Mouse (Mus musculus): ENCODE data around the gene Mgme1.

Mgme1 gene

DNA sequence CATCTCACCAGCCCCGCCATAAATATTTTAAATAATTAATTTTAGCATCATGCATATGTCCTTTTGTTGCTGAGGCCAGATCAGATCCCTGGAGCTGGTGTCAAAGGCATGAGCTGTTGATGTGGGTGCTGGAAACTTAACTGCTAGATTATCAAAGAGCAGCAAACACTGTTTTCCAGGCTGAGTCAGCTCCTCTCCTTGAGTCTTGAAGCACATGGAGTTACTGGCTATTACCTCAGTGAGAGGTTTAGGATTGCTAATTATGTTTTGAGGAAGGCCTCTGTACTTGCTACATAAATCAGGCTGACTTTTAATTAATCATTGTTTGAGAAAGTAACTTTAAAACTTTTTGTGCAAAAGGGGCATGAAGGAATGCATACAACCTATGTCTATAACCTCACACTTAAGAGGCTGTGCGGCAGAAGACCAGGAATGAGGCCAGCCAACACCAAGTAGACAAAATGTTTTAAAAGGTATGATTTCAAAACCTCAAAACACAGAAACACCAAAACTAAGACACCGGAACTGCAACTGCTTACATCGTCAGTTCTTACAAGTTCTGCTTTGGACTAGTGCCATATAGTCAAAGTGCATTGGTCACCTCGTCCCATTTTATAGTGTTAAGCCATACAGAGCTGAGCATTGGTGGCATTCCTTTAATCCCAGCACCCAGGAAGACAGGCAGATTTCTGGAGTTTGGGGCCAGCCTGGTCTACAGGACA is 5.9 kb upstream of the Mgme1 start:
- DNase-seq (ENCODE audit: low read depth, low spot score), result no peak

DNA sequence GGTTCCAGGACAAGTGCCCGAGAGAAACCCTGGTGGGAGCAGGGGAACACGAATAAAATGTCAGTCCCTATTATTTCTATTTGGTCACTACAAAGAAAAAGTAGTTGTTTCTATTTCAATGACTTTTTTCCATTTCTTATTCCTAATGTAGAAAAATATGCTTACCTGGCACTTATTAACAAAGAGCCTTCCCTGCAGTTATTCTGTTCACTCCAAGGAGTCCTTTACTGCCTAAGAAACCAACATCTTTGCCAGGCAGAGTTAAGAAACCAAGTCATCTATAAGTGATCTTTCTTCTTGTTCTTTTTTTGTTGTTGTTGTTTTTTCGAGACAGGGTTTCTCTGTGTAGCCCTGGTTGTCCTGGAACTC is 5.4 kb upstream of the Mgme1 start:
- DNase-seq (ENCODE audit: low read depth, low spot score), result no peak

DNA sequence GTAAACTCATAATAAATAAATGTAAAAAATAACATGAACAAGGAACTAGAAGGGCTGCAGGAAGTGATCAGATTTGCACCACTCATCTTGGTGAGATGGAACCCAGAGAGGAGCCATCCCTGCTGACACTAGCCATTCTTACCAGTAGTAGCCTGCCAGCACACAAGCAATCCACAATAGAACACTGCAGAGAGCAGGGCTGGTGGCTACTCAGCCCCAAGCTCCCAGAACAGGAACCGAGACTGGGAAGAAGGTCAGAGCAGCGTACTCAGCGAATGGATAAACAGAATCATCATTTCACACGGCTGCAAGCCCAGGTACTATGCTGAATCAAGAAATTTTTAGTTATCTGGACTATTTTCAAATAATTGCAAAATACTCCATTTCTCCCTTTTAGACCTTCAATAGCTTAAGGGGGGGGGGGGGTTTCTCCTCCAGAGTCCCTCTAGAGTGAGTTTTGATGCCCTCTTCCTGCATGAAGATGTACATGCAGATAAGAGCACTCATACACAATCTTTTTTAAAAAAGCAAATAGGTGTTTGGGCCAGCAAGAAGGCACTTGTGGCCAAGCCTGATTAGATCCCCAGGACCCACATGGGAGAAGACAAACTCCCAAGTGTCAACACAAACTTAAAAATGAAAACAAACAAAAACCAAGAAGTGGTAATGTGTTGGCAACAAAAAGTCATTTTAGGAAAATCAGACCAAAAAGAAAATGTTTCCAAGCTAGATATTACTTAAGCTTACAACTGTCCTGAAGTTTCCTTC is 4.4 kb upstream of the Mgme1 start:
- no peak for DNase-seq (ENCODE audit: low read depth, low spot score)

DNA sequence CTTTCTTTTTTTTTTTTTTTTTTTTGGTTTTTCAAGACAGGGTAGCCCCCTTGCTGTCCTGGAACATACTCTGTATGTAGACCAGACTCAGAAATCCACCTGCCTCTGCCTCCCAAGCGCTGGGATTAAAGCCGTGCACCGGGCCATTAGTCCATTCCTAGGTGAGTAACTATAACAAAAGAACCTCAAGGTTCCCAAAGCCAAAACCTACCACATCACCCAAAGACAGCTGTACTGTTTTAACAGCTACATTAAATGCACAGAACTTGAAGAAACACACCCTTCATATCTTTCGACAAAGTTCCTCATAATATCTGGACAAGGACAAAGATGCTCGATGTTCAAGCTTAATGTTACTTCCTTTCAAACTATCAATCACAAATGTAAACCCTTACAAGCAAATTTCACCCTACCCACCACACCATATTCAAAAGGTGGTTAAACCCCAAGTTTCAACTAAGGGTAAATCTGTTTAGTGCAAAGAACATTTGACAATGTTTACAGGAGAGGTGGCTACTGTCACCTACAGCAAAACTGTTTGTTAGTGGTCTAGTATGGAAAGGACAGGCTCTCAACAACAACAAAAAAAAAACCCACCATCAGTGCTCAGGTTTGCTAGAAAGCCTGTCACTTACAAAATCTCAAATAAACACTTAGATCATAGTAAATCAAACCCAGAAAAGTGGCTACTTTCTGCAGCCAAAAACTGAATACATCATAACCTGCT is 3.3 kb upstream of the Mgme1 start:
- DNase-seq (ENCODE audit: low read depth, low spot score), result no peak

DNA sequence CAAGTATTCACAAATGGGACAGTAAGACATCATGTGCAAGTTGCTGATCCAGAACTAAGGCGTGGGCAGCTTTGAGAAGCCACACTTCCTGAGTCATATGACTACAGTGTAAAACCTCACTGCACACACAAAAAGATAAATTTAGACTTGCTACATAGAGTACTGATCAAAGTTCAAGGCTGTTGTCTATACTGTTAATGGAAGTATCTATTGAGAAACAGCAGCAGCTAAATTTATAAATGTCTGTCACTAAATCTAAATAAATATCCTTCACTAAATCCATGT is 2.8 kb upstream of the Mgme1 start:
- no peak for DNase-seq (ENCODE audit: low read depth, low spot score)

DNA sequence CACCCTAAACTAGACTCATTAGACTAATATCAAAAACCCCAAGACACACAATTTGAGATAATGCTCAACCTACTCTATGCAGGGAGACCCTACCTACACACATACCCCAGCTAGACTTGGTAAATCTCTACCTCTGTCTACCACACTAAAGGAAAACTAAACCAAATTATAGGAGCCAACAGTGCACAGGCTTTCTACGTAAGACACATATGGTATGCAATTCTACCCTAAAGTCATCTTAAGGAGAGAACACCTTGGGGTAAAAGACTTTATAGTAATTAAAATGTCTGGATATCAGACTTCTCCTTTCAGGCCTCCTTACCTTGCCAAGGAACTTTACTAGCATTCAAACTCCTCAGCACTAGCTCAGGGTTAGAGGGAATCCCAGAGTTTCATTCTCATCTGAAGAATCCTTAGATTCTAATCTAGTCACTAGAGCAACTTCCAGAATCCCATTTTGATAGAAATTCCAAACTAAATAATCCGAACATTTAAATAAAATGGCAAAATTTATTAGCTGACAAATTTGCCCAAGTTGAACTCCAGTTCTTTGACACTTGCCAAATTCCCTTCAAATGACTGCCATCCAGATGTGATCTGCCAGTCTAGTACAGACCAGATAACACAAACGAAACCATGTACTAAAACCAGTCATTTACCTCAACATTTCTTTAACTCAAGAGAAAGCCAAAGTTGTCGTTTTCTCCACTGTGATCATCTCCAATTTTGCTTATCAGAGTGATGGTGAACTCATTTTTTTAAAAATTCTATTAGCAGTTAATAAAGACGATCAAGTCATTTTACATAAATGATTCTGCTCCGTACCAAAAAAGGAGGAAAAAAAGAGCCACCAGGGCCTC is 1.8 kb upstream of the Mgme1 start:
- DNase-seq (ENCODE audit: low read depth, low spot score), result no peak

DNA sequence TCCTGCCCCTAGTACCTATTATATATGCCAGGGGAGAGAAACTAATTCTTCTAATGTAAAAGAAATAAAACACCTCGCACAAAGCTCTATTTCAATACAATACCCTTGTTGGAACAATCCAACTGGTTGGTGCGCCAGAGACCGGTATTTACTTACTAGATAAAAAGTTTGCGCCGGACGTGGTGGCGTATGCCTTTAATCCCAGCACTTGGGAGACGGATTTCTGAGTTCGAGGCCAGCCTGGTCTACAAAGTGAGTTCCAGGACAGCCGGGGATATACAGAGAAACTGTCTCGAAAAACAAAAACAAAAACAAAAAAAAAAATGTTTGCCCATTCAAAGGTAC is 1.2 kb upstream of the Mgme1 start:
- no peak for DNase-seq (ENCODE audit: low read depth, low spot score)

DNA sequence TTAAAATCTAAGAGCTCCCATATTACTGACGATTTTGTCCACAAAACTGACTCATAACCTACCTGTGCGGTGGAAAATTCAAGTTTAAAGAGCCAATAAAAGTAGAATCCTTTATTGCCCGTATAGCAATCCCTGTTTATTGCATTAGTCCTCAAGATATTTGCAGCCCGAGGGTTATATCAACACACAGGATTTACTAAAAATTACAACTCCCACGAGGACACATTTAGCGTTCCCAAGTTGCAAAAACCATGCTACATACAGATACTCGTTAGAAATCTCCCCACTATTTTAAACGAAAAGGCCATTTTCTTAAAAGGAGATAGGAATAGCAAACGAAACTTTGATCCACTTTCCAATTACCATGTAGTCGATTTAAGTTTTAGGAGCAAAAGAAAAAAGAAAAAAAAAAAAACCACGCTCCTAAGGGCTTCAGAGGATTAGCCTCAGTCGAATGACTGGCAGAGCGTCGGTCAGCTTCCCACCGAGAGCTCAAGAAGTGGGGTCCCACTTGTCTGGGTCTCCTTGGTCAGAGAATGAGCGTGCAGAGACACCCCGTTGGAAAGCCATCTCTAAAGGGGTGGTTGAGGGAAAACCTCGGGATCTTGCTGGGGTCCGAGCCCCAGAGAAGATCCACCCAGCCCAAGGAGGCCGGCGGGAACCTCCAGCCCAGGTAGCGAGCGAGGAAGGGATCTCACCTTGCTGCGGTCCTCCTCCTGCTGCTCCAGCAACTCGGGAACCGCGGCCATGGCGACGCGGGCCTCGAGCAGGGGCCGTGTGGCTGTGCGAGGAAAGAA is 586 bp upstream of the Mgme1 start:
- peak; percentile 11 for DNase-seq (ENCODE audit: low read depth, low spot score)

DNA sequence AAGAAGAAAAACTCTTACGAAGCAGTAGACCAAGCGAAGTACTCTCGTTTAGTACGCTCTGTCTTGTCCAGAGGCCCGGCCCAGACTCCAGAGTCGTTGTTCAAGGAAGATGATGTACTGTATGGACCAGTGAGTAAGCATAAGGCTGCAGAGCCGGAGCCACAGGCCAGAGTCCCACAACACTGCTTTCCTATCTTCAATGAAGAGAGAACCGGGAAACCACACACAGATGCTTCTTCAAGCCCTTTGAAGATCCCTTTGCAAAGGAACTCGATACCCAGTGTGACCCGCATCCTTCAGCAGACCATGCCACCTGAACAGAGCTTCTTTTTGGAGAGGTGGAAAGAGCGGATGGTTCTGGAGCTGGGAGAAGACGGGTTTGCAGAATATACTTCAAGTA is 1.6 kb downstream of the Mgme1 start:
- DNase-seq (ENCODE audit: low read depth, low spot score), result no peak

DNA sequence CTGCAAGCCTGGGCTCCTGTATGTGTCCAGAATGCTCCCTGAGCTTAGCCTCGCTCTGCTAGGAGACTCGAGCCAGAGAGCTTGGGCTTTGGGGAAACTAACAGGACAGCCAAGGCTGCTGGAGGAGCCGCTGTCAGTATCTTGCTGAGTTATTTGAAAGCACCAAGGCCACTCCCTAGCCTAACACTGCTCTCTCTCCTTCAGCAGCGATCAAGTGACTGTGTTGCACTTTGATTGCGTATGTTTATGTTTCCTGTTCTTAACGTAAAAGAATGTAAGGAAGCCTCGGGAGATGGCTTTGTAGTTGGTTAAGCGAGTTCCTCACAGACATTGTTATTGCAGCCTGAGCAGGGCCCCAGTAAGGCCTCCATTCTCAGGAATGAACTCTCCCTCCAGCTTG is 4.3 kb downstream of the Mgme1 start:
- DNase-seq (ENCODE audit: low read depth, low spot score), result no peak

DNA sequence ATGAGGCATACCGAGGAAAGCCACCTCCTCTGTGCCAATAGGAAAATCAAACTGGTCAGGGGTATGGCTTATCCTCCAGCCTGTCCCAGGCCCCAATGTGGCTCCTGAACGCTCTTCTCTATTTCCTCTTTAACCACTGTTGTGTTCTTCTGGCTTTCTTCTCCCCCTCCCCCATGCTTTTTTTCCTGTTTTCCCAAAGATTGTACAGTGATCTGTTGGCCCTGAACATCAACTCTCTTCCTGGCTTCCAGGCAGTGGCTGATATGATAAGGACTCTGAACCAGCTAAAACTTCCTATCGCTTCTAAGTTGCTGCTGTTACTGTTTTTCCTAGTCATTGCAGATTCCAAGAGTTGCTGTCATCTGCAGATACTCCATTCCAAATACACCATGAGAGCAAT is 6.4 kb downstream of the Mgme1 start:
- DNase-seq (ENCODE audit: low read depth, low spot score), result no peak

DNA sequence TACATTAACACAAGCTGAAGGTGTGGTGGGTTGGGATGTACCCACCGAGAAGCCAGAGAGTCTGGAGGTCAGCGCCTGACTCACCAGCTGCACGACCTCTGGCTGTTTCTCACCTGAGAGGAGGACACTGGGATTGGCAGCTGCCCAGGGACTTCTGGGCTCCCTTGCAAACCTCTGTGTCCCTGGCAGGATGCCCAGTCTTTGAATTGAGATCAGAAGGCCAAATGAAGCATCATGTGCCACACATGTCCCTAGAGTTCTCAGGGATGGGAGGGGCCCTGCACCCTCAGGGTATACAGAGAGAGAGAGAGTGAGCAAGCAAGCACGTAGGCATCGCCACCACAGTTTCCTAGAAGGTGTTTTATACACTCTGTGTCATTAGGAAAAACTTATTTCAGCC is 9.3 kb downstream of the Mgme1 start:
- no peak for DNase-seq (ENCODE audit: low read depth, low spot score)

DNA sequence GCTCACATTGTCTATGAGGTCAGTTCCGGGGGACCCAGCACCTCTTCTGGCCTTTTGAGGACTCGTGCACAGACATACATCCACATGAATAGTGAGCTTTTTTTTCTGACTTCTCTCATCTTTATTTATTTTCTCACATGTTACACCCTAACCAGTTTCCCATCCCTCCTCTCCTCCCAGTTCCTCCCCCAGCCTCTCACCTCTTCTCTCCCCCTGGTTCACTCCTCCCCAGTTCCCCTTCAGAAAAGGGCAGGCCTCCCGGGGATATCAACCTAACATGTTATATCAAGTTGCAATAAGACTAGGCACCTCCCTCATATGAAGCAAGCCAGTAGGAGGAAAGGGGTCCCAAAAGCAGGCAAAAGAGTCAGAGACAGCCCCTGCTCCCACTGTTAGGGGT is 10.1 kb downstream of the Mgme1 start:
- no peak for DNase-seq (ENCODE audit: low read depth, low spot score)

DNA sequence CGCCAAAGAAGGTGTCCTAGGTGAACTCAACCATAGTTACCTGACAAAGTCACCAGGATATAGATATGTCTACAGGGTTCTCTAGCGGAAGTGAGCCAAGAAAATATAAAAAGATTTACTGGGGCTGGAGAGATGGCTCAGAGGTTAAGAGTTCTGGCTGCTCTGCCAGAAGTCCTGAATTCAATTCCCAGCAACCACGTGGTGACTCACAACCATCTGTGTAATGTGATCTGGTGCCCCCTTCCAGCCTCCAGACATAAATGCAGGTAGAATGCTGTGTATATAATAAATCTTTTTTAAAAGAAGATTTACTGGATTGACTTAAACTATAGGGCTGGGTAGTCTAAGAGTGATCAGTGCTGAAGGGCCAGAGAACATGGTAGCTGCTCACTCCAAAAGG is 11.0 kb downstream of the Mgme1 start:
- no peak for DNase-seq (ENCODE audit: low read depth, low spot score)

DNA sequence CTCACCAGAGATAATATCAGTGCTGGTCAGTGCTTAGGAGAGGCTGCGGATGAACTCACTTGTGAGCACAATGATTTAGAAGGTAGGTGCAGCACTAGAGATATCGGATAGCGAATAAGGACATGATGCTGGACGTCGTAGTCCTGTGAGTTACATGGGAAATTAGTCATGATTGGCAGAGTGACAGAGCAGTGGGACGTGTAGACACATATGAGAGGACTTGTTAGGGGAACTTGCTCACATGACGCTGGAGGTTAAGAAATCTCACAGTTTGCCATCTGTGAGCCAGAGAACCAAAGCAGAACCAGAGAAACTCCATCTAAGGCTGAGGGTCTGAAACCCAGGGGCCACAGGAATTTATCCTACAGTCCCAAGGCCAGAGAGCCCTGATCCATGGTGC is 19.9 kb downstream of the Mgme1 start:
- DNase-seq (ENCODE audit: low read depth, low spot score), result no peak

DNA sequence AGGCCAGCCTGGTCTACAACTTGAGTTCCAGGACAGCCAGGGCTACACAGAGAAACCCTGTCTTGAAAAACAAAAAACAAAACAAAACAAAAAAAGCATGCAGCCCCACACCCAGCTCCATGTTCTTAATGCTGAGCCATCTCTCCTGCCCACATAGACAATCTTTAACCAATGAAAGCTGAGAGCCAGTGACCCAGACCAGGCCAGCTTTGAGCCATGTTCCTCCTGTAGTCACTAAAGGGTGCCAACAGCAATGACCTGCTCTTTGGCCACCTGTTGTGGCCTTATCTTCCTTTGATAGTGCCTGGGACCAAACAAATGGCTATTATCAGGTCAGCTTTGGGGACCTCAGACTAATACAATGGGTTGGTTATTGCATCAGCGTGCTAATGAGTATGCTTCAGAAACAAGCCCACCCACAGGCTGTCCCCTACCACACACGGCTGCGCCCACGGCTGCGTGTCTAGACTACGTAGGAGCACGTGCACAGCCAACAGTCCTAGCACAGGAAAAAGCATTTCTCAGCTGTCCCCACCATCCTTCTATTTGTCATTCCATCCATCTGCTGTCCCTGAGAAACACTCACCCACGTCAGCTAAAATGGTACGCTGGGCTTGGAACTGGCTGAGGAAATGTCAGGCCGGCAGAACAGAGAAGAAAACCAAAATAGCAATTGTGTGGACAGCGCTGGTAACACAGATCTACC is 21.3 kb downstream of the Mgme1 start:
- no peak for DNase-seq (ENCODE audit: low read depth, low spot score)

DNA sequence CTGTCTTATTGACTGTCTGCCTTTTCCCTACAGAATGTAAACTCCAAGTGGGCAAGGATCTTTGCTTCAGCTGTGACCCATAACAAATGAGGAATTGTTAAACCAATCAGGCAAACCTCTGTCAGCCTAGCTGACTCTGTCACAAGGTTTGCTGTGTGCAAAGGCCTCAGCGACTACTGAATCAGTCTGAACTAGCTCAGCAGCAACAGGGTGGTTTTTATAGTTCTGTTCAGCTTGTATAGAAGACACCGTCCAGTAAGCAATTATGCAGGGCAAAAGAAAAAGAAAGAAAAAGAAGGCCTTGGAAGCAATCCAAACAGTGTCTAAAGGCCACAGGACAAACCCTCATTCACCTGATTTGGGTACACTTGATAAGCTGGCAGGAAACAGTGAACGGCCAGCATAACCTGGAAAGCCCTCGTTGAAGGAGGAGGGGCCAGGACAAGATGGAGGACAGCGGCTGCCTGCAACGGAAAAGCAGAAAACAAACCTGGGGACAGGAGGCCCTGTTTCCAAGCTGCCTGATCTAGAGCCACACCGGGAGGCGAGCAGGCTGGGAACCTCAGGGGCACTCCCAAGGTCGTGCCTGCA is 24.8 kb downstream of the Mgme1 start:
- DNase-seq (ENCODE audit: low read depth, low spot score), result no peak

DNA sequence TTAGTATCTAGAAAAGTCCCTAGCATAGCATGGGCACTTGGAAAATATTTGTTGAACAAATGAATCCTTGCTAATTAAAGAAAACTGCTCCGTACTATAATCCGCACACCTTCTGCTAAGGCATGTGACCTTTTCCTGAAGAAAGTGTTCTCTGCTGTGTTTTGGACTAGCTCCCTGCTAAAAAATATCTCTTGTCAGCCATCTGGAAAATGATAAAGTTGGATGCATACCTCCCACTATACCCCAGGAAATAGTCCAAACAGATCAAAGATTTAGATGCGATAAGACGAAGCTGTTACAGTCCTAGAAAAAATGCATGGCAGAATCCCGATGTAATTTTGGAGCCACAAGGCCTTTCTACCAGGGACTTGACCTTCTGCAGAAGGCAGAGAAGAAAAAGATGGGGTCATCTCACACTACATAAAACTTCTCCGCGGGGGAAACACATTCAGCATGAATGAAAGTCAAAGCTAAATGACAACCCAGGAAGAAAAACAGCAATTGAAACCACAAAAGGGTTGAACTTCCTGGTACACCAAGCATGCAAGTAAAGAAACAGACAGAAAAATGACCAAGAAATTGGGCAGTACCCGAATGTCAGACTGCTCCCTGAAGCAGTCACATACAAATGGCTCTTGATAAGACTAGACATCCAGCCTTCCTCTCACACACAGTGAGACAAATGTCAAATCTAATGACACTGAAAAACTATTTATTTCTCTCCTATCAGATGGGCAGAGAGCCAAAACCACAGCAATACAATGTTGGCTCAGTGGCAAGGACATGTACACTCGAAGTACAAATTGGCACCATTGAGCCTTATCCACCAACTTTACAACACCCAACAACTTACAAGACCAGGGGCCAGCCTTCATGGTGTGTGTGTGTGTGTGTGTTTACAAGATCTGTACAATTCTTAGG is 29.5 kb downstream of the Mgme1 start:
- no peak for DNase-seq (ENCODE audit: low read depth, low spot score)

DNA sequence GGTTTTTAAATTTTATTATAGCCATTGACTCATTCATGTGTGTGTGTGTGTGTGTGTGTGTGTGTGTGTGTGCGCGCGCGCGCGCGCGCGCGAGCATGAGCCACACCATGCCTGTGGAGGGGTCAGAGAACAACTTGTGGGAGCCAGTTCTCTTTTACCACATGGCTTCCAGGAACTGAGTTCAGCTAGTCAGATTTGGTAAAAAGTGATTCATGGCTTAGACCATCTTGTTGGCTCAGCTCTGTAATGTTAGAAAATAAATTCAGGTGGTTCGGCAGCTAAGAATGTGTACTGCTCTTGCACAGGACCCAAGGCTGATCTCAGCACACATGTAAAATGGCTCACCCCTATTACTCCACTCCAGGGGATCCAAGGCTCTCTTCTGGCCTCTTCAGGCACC is 30.6 kb downstream of the Mgme1 start:
- no peak for DNase-seq (ENCODE audit: low read depth, low spot score)
